Mouse (Mus musculus) cerebellum, adult 2 months (tissue): Measurements from ENCODE around the gene Lama2. TPM values are rescaled to one million over a fixed set of nuclear protein-coding genes. Genes with fewer than 3 reads are reported as not detected.

Source experiments
- DNase-seq, 2 experiments: peaks; one replicate each; pipeline ENCODE4 v3.0.0; 2021
- H3K27ac ChIP-seq: fragments of 200-500 bp; 2 replicates; pipeline ENCODE4 v1.5.1; 2012; ENCODE audit warnings: low read length, control low read depth, inconsistent platforms; ENCODE audit not compliant: insufficient read depth
- H3K27me3 ChIP-seq: fragments of 200-500 bp; 2 replicates; pipeline ENCODE4 v1.6.1; 2012; ENCODE audit warnings: inconsistent platforms, mild to moderate bottlenecking, low read length, moderate library complexity; ENCODE audit not compliant: control insufficient read depth, insufficient read depth
- H3K4me1 ChIP-seq: fragments of 200-500 bp; 2 replicates; pipeline ENCODE4 v1.6.1; 2011; ENCODE audit warnings: low read length; ENCODE audit not compliant: control insufficient read depth, insufficient read depth
- H3K4me3 ChIP-seq: fragments of 200-500 bp; replicated peaks from 2 replicates; pipeline ENCODE3; 2011; ENCODE audit warnings: mild to moderate bottlenecking, low read depth, low read length, control low read depth; ENCODE audit not compliant: insufficient read depth
- CTCF ChIP-seq: fragments of 200-500 bp; IDR thresholded peaks from 2 replicates; pipeline ENCODE4 v1.5.1; 2011; ENCODE audit warnings: low read depth, mild to moderate bottlenecking, control low read depth, low read length, moderate library complexity, borderline replicate concordance; ENCODE audit not compliant: insufficient read depth
- POLR2A ChIP-seq: fragments of 200-500 bp; IDR thresholded peaks from 2 replicates; pipeline ENCODE4 v1.6.1; 2011; ENCODE audit warnings: low read length, control low read depth, borderline replicate concordance; ENCODE audit not compliant: insufficient read depth
- WGBS: fragments of 180-500 bp; shearing (Covaris S2); methylation state at CpG from one replicate; pipeline ENCODE4 v1.1.7; 2018; 5-methylcytosine and 5-hydroxymethylcytosine counted together
- polyA plus RNA-seq: library from polyadenylated mRNA; depleted of rRNA; stranded (reverse); fragments of >200 nt; gene quantifications from 2 replicates; pipeline ENCODE4 v1.2.3, GENCODE M21; 2012

The Lama2 gene
- polyA plus RNA-seq, 1 experiment = 7.3 TPM

DNA sequence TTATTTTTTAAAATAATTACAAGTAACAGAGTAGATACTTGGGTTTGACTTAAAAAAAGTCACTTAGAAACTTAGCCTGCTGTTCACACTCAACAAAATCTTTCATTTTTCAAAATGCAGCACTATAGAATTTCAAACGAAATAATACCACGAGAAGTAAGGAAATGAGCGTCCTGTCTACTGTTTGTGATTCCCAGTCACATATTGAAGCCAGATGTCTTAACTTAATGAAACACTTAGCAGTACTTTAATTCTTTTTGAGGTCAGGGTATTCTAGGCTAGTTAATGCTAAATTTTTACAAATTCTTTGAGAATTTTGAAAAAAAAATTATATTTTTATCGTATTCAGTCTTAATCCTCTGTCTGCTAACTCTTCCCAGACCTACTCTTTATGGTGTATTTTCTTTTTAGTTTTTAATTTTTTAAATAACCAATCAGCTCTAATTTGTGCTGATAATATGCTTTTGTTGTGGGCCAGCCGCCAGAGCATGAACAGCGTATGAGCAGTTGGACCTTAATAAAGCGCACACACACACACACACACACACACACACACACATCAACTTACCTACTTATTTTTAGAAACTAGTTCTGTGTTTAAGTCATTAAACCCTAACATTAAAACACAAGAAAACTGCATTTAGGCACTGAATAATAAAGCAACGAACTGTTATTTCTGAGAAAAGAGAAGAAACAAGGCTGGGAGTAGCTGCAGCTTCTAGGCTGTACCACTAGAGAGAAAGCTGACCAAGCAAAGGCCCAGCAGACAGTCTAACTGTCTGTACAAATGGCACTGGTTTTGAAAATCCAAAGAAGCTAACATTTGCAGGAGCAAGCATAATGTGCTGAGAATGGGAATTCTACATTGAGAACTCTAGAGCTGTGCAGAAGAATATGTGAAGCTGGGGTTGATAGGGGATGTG lies 425.3 kb downstream of the Lama2 start:
- H3K27ac ChIP-seq = no peak overlapping the region
- no peak for DNase-seq
- 88% methylated on average over 8 of the region's 8 CpGs for WGBS
- H3K4me3 ChIP-seq = no peak overlapping the region
- TF ChIP-seq CTCF = no peak
- TF ChIP-seq POLR2A = no peak
- no peaks in the 10 kb centered on the region; the same call in 1 of the 2 replicates for H3K4me1 ChIP-seq
- no peaks in the 10 kb centered on the region for H3K27me3 ChIP-seq

DNA sequence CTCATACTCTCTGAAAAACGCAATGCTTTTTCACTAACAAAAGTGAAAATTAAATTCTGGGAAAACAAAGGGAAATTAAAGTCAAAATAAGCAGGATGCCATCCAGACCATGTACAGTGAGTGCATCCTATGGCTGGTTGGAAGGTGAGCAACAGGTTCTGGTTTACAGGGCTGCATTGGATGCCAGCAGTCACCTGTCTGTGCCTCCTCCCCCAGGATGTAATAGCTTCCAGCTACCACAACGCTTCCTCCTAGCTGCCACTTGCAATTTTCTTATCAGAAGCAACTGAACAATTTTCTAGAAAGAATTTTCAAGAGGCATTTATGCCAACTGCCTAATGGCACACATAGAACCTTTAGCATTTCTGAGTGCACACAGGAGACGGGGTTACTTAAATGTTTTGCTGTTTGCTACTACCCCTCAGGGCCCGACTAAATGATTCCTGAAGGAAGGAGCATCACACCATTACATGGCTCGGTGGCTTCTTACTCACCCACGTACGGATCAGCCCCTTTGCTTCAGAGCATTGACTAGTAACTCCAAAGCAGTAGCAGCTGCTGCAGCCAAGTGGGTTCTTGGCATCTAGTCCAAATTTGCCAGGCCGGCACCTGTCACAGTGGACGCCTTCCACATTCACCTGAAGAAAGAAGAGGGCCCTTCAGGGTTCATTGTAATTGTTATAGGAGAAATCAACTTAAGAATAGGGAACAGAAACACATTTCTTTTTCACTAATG lies 430.8 kb downstream of the Lama2 start:
- H3K4me3 ChIP-seq = no peak overlapping the region
- peak; percentile 35 to 55 for DNase-seq
- TF ChIP-seq CTCF = no peak
- H3K27me3 ChIP-seq = no peaks in the 10 kb centered on the region
- 21% methylated on average over 9 of the region's 9 CpGs for WGBS
- H3K27ac ChIP-seq = no peak overlapping the region
- peaks cover 6% of the 10 kb centered on the region for H3K4me1 ChIP-seq

DNA sequence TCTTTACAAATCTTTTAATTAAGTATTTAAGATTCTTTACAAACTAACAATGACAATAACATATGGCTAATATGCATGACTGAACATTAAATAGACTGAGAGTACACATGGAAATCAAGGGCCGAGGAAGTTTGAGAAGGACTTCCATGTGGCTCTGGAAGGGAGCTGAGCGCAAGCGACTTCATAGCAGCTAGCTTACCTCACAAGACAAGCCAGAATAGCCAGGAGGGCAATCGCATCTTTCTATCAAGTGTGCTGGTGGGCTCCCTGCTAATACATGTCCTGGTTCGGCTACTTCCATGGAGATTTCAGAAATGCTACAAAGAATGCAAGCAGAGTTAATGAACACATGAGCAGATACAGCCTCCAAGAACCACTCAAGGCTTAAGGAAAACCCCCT lies 435.4 kb downstream of the Lama2 start:
- Histone ChIP-seq H3K27me3 (no peaks in the 10 kb centered on the region), H3K4me1 (peaks cover 6% of the 10 kb centered on the region), H3K27ac (no peak overlapping the region), H3K4me3 (no peak overlapping the region)
- TF ChIP-seq POLR2A (no peak), CTCF (no peak)
- WGBS = 56% methylated on average over 5 of the region's 5 CpGs
- no peak for DNase-seq

DNA sequence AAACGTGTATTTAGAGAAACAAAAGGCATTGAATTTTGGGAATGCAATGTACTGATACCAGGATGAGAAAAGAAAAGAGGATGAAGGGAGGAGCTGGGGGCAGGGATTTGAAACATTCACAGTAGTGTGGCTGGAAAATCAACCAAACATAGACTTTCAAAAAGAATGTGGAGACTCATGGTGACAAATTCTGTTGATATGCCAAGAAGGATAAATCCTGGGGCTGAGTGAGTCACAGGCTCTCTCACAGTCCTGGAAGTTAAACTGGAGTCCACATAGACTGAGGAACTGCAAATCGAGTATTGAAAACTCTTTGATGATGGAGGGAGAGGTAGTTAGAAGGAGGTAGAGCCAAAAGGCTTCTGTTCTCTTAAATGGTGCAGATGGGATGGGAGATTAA lies 445.3 kb downstream of the Lama2 start:
- TF ChIP-seq POLR2A (no peak), CTCF (no peak)
- H3K27me3 ChIP-seq = no peaks in the 10 kb centered on the region
- DNase-seq = no peak
- H3K4me1 ChIP-seq = no peaks in the 10 kb centered on the region
- H3K27ac ChIP-seq = no peak overlapping the region
- WGBS = 83% methylated on average over 2 of the region's 2 CpGs
- no peak overlapping the region for H3K4me3 ChIP-seq

DNA sequence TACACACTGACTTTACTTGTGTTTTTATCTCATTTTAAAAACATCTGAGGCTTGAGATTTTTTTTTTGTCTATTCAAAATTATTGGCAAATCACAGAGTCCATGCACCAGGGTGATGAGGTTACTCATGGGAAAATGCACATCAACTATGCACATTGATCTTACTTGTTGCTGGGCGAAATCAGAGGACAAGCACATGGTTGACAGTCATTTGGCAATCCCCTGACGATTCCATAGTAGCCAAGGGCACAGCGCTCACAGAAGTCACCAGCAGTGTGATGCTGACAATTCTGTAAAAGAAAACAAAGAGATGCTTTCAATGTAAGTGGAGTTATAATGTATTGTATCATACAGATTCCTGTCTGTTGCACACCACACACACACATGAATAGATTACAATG lies 454.8 kb downstream of the Lama2 start:
- Histone ChIP-seq H3K4me3 (no peak overlapping the region), H3K27ac (no peak overlapping the region), H3K4me1 (no peaks in the 10 kb centered on the region), H3K27me3 (no peaks in the 10 kb centered on the region)
- WGBS = 26% methylated on average over 3 of the region's 3 CpGs
- TF ChIP-seq POLR2A (no peak), CTCF (no peak)
- no peak for DNase-seq

DNA sequence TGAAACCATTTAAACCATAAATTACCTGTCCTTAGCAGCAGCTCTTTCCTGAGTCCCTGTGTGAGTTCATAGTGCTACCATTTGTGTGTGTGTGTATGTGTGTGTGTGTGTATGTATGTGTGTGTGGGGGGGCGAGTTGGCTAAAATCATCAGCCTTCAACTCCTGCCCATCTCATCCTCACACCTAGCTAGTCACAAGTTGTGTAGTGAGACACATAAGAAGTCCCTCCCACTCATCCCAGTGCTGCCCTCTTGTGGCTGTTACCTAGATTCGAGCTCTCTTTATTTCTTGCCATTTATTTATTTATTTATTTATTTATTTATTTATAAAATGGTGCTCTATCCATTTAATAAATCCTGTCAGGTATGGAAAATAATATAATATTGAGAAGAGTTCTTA lies 457.2 kb downstream of the Lama2 start:
- Histone ChIP-seq H3K4me1 (no peaks in the 10 kb centered on the region), H3K27ac (no peak overlapping the region), H3K4me3 (no peak overlapping the region), H3K27me3 (no peaks in the 10 kb centered on the region)
- DNase-seq = no peak
- TF ChIP-seq CTCF (no peak), POLR2A (no peak)
- WGBS = 92% methylated on average over 2 of the region's 2 CpGs

DNA sequence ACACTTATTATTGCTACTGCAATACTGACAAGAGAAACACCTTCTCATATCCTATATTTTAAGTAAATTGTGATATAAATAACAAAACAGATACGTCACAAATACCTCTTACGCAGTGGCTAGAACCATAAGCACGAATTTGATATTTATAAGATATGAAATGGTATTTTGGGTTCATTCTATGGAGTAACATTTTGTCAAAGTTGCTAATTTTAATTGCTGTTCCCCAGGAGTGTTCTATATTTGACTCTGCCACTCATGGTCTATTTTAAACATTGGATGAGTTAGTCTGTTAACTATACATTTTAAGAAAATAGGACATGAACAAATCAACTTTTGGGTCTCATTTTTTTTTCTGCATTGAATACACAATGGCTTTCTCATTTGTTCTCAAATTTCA lies 469.3 kb downstream of the Lama2 start:
- no peak for DNase-seq
- H3K4me1 ChIP-seq = peaks cover 3% of the 10 kb centered on the region; the same call in 1 of the 2 replicates
- TF ChIP-seq POLR2A = no peak
- no peak for TF ChIP-seq CTCF
- H3K27me3 ChIP-seq = no peaks in the 10 kb centered on the region
- no peak overlapping the region for H3K27ac ChIP-seq
- H3K4me3 ChIP-seq = no peak overlapping the region
- WGBS = 91% methylated on average over 3 of the region's 3 CpGs

DNA sequence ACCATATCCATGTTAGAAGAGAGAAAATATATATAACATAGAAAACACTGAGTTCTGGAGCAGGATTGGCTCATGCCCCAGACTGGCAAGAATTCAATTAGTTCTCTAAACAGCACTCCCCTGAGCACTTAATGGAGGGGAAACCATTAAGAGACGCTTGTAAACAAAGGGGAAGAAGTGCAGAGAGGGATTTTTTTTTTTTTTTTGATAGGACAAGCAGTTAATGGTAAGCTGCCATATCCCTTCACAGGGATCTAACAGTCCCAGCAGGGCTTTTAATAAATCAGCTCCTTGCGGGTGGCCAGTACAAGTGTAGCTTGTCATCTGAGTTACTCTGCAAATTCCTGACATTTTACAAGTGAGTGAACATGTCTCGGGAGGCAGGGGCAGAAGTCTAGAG lies 479.1 kb downstream of the Lama2 start:
- Histone ChIP-seq H3K27me3 (no peaks in the 10 kb centered on the region), H3K4me3 (no peak overlapping the region), H3K27ac (no peak overlapping the region), H3K4me1 (no peaks in the 10 kb centered on the region)
- no peak for DNase-seq
- TF ChIP-seq POLR2A = no peak
- no peak for TF ChIP-seq CTCF
- WGBS = 16% methylated on average over 3 of the region's 3 CpGs
